Mouse (Mus musculus) CH12.LX (cell line): ENCODE measurements around the gene Kctd10.

ENCODE experiments used
- CTCF ChIP-seq, 2 experiments: IDR thresholded peaks in 1 of 2; conservative IDR thresholded peaks in 1 of 2; 2 replicates each; pipeline ENCODE4 v1.5.1; 2011 to 2012; ENCODE audit warnings: low read depth in 2 of 2, low read length in 2 of 2, improper control_type of control experiment in 1 of 2, inconsistent platforms in 1 of 2, mild to moderate bottlenecking in 1 of 2, moderate library complexity in 1 of 2
- EP300 ChIP-seq: IDR thresholded peaks from 2 replicates; pipeline ENCODE4 v1.6.1; 2011; ENCODE audit warnings: low read length, improper control_type of control experiment
- GABPA ChIP-seq: IDR thresholded peaks from 2 replicates; pipeline ENCODE4 v1.6.1; 2012; ENCODE audit warnings: low read depth, low read length, improper control_type of control experiment, inconsistent platforms; ENCODE audit not compliant: insufficient replicate concordance
- MAFK ChIP-seq: IDR thresholded peaks from 2 replicates; pipeline ENCODE4 v1.6.1; 2011; ENCODE audit warnings: low read length, improper control_type of control experiment; ENCODE audit not compliant: insufficient replicate concordance
- MAZ ChIP-seq: IDR thresholded peaks from 2 replicates; pipeline ENCODE4 v1.6.1; 2012; ENCODE audit warnings: low read depth, mild to moderate bottlenecking, inconsistent platforms, low read length, improper control_type of control experiment, moderate library complexity
- MEF2A ChIP-seq: IDR thresholded peaks from 2 replicates; pipeline ENCODE4 v1.6.1; 2014; ENCODE audit warnings: low read depth, mild to moderate bottlenecking, inconsistent platforms, low read length, improper control_type of control experiment, borderline replicate concordance
- MXI1 ChIP-seq: IDR thresholded peaks from 2 replicates; pipeline ENCODE4 v1.6.1; 2011; ENCODE audit warnings: mild to moderate bottlenecking, low read depth, low read length, improper control_type of control experiment
- MYC ChIP-seq: IDR thresholded peaks from 2 replicates; pipeline ENCODE4 v1.6.1; 2011; ENCODE audit warnings: low read depth, mild to moderate bottlenecking, improper control_type of control experiment, low read length
- NRF1 ChIP-seq: IDR thresholded peaks from 2 replicates; pipeline ENCODE4 v1.6.1; 2014; ENCODE audit warnings: low read depth, mild to moderate bottlenecking, inconsistent platforms, low read length, improper control_type of control experiment, moderate library complexity
- POLR2A ChIP-seq: IDR thresholded peaks from 2 replicates; pipeline ENCODE4 v1.6.1; 2011; ENCODE audit warnings: low read depth, mild to moderate bottlenecking, improper control_type of control experiment, low read length
- SMC3 ChIP-seq: IDR thresholded peaks from 2 replicates; pipeline ENCODE4 v1.6.1; 2011; ENCODE audit warnings: low read depth, low read length, improper control_type of control experiment
- UBTF ChIP-seq: IDR thresholded peaks from 2 replicates; pipeline ENCODE4 v1.6.1; 2012; ENCODE audit warnings: low read depth, mild to moderate bottlenecking, inconsistent platforms, low read length, improper control_type of control experiment, moderate library complexity
- ZMIZ1 ChIP-seq: IDR thresholded peaks from 2 replicates; pipeline ENCODE4 v1.6.1; 2012; ENCODE audit warnings: low read depth, mild to moderate bottlenecking, inconsistent platforms, low read length, improper control_type of control experiment
- ZNF384 ChIP-seq: IDR thresholded peaks from 2 replicates; pipeline ENCODE4 v1.6.1; 2012; ENCODE audit warnings: low read depth, low read length, improper control_type of control experiment, inconsistent platforms

- TF ChIP-seq GABPA = no peak
- TF ChIP-seq CTCF (conservative IDR thresholded peaks at IDR 0.05 in 1 of 2, IDR thresholded peaks at IDR 0.05 in 1 of 2; ENCODE audit: low read depth in 2 of 2, low read length in 2 of 2) = no peak
- TF ChIP-seq EP300 = no peak
- no peak for TF ChIP-seq ZMIZ1
- TF ChIP-seq POLR2A = no peak
- TF ChIP-seq UBTF = no peak
- TF ChIP-seq MXI1 = no peak
- no peak for TF ChIP-seq MEF2A
- no peak for TF ChIP-seq SMC3
- no peak for TF ChIP-seq MAZ
- no peak for TF ChIP-seq MAFK
- no peak for TF ChIP-seq ZNF384
- TF ChIP-seq MYC = no peak
- TF ChIP-seq NRF1 = no peak
These were observed 41.4 kb upstream of the Kctd10 start for GRCm38 (mm10) chr5:114421561-114422298.
